8 mouse cellular contexts compared by ENCODE assay signal in the genomic region with DNA sequence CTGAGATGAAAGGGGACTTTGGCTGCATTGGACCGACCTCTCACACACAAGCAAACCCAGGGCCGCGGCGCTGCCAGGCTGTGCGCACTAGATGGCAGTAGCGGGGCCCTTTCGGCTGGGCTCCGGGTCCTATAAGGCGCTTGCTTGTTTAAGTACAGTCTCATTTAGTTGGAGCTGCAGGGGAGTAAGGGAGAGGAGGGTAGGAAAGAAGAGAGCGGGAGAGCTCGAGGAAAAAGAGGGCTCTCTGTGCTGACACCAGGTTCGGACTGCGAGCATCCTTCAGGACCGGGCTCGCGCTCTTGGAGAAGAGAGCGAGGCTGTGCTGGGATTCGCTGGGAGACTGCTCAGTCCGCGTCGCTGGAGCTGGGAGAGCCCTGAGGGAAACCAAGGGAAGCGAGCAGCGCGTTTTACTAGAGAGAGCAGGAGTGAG. TPM values are rescaled to one million over a fixed set of nuclear protein-coding genes. Genes with fewer than 3 reads are reported as not detected.
DNase-seq lines count a peak whose midpoint lies in the region; ATAC-seq lines count a peak whose summit lies in the region.

A gene (plus strand): TSS at position 157 of the 430 bp plus-strand sequence.

- H3K4me1 ChIP-seq in midbrain, embryonic 12.5 days = peaks cover 5% of the 10 kb centered on the region; the same call in 1 of the 2 replicates
- H3K4me1 ChIP-seq in stomach, embryonic 15.5 days = peaks cover 5% of the 10 kb centered on the region; the same call in 1 of the 2 replicates

- ATAC-seq in midbrain, embryonic 12.5 days (ENCODE audit: low FRiP score, low read depth) = peak; percentile 96
- ATAC-seq in stomach, embryonic 15.5 days (ENCODE audit: insufficient read depth, low FRiP score, low read depth) = peak; percentile 85

- WGBS in midbrain, embryonic 12.5 days = under 1% methylated on average over 24 of the region's 24 CpGs
- WGBS in stomach, embryonic 15.5 days = under 1% methylated on average over 24 of the region's 24 CpGs

- H3K9ac ChIP-seq in midbrain, embryonic 12.5 days (replicated peaks) = peak within 1 kb of the TSS; percentile 68
- peak within 1 kb of the TSS; percentile 16; the same call in 1 of the 2 replicates for H3K9ac ChIP-seq in stomach, embryonic 15.5 days

- peak within 1 kb of the TSS; percentile 75 for H3K27ac ChIP-seq in midbrain, embryonic 12.5 days (replicated peaks)
- H3K27ac ChIP-seq in stomach, embryonic 15.5 days = no peak within 1 kb of the TSS

- intact Hi-C loops in left cerebral cortex, postnatal 25 days (cut with DNase I) = loop anchor here (1.0 to 10.0 kb wide), 5 partner anchors 669 to 1261 kb away; no protein-coding TSS in a partner anchor

- H3K4me2 ChIP-seq in midbrain, embryonic 12.5 days (replicated peaks) = peak within 1 kb of the TSS; percentile 88
- H3K4me2 ChIP-seq in stomach, embryonic 15.5 days = peak within 1 kb of the TSS; percentile 91

- no peaks in the 10 kb centered on the region for H3K36me3 ChIP-seq in midbrain, embryonic 12.5 days
- no peaks in the 10 kb centered on the region for H3K36me3 ChIP-seq in stomach, embryonic 15.5 days

- H3K4me3 ChIP-seq in midbrain, embryonic 12.5 days = peak within 1 kb of the TSS; percentile 64
- H3K4me3 ChIP-seq in stomach, embryonic 15.5 days (replicated peaks) = peak within 1 kb of the TSS; percentile 51

- no peaks in the 10 kb centered on the region for H3K9me3 ChIP-seq in midbrain, embryonic 12.5 days
- no peaks in the 10 kb centered on the region for H3K9me3 ChIP-seq in stomach, embryonic 15.5 days

- H3K27me3 ChIP-seq in midbrain, embryonic 12.5 days = no peaks in the 10 kb centered on the region
- no peaks in the 10 kb centered on the region for H3K27me3 ChIP-seq in stomach, embryonic 15.5 days (replicated peaks)

- DNase-seq in adrenal gland, adult (ENCODE audit: inconsistent age in 2 of 2, low spot score in 1 of 2) = peak; percentile 52 to 88
- DNase-seq in cerebellum, adult 9-11 months = peak; percentile 89
- DNase-seq in frontal cortex, postnatal 10 days (ENCODE audit: low spot score in 2 of 2) = peak; percentile 76 to 87
- DNase-seq in kidney, adult 11 months = peak; percentile 11
- peak; percentile 93 to 94 for DNase-seq in left cerebral cortex, postnatal 25 days (ENCODE audit: low spot score in 2 of 2)
- DNase-seq in B cell, adult 2 months = no peak

RNA-seq across cellular contexts. Expression of the gene that starts here (rescaled TPM):
- total RNA-seq in left cerebral cortex, postnatal 25 days (2021) = 100 to 1,000 TPM; 232 to 262 TPM
- polyA plus RNA-seq in midbrain, embryonic 12.5 days (2016; fragmentation: Nextera tagmentation; extraction: Ambion mirVana) = 30.5 and 32.4 TPM in 2 replicates
- 7.7 and 8.5 TPM in 2 replicates for polyA plus RNA-seq in stomach, embryonic 15.5 days (2015; fragmentation: Nextera tagmentation; extraction: Ambion mirVana)

Comparison
In these comparisons a context has a peak if more than half of its experiments do, and no peak if none do; other contexts are left out.
1. DNase-seq: peak in adrenal gland, adult (2 of 2), cerebellum, adult 9-11 months (single experiment), frontal cortex, postnatal 10 days (2 of 2), kidney, adult 11 months (single experiment) and left cerebral cortex, postnatal 25 days (2 of 2); none in B cell, adult 2 months (0 of 2).